Mouse (Mus musculus) kidney, postnatal 0 days (tissue): ENCODE results near the gene Pex11b. TPM values are rescaled to one million over a fixed set of nuclear protein-coding genes. Genes with fewer than 3 reads are reported as not detected.
A peak's percentile ranks its signal among the peaks of the same experiment; 100 is the strongest.

ENCODE experiments used
- ATAC-seq: fragments of 200-750 bp; cut with Nextera tagmentation; replicated peaks from 2 replicates; pipeline ENCODE4 v1.8.0; 2017; ENCODE audit warnings: low read depth, moderate number of reproducible peaks, moderate TSS enrichment, moderate library complexity; ENCODE audit not compliant: low FRiP score
- DNase-seq: peaks from one replicate; pipeline ENCODE4 v3.0.0-alpha.2; 2016; ENCODE audit warnings: low spot score
- H3K27ac ChIP-seq: fragments of 300-500 bp; sonication (generic); 2 replicates; pipeline ENCODE4 v1.5.1; 2014; ENCODE audit warnings: mild to moderate bottlenecking
- H3K27me3 ChIP-seq: fragments of 300-500 bp; sonication (generic); 2 replicates; pipeline ENCODE4 v1.6.1; 2014; ENCODE audit warnings: low read length, mixed read lengths; ENCODE audit not compliant: insufficient read depth
- H3K36me3 ChIP-seq: fragments of 300-500 bp; sonication (generic); 2 replicates; pipeline ENCODE4 v1.6.1; 2014; ENCODE audit warnings: low read length, mixed read lengths; ENCODE audit not compliant: insufficient read depth
- H3K4me1 ChIP-seq: fragments of 300-500 bp; sonication (generic); replicated peaks from 2 replicates; pipeline ENCODE4 v1.6.1; 2014; ENCODE audit warnings: antibody characterized with exemption, low read length, mixed read lengths; ENCODE audit not compliant: insufficient read depth
- H3K4me2 ChIP-seq: fragments of 300-500 bp; sonication (generic); 2 replicates; pipeline ENCODE4 v1.6.1; 2014; ENCODE audit warnings: mild to moderate bottlenecking, low read length, moderate library complexity, mixed read lengths
- H3K4me3 ChIP-seq: fragments of 300-500 bp; sonication (generic); replicated peaks from 2 replicates; pipeline ENCODE4 v1.5.1; 2014; ENCODE audit warnings: low read depth, low read length
- H3K9ac ChIP-seq: fragments of 300-500 bp; sonication (generic); 2 replicates; pipeline ENCODE4 v1.6.1; 2014; ENCODE audit warnings: low read depth, low read length
- H3K9me3 ChIP-seq: fragments of 300-500 bp; sonication (generic); replicated peaks from 2 replicates; pipeline ENCODE4 v1.6.1; 2016; ENCODE audit warnings: low read length, inconsistent platforms, mixed read lengths
- CTCF ChIP-seq: IDR thresholded peaks from 2 replicates; pipeline ENCODE4 v1.5.1; 2016; ENCODE audit warnings: antibody characterized with exemption, low read depth, mild to moderate bottlenecking, moderate library complexity
- WGBS: fragments of 180-500 bp; shearing (Covaris S2); extraction: QIAGEN DNeasy Blood & Tissue Kit; methylation state at CpG from one replicate; pipeline ENCODE4 v1.1.7; 2014; 5-methylcytosine and 5-hydroxymethylcytosine counted together
- polyA plus RNA-seq: library from polyadenylated mRNA; unstranded; fragments of >200 nt; fragmentation: Nextera tagmentation; extraction: Ambion mirVana; gene quantifications from 2 replicates; pipeline ENCODE4 v1.2.1, GENCODE M21; 2015

Gene Pex11b
- polyA plus RNA-seq, 1 experiment from 2014 or later, result 70.1 TPM

DNA sequence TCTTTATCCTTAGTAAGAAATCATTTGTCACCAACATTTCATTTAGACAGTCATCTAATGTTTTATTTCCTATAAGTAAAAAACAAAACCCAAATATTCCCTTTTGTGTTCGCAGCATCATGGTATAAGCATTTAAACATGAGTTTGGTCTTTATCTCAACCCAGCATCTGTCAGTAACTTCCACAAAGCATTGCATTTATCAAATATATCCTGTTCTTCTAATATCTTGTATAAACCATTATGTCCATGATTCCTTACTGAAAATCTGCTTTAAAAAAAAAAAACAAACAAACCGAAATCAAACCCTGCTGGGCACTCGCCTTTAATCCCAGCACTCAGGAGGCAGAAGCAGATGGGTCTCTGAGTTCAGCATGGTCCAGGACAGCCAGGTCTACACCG is 28.6 kb upstream of the Pex11b start:
- Histone ChIP-seq H3K4me1 (0 out of 2 replicates have a peak, but pooled peaks cover 6% of the 10 kb centered on the region), H3K9ac (no peak overlapping the region), H3K4me2 (no peak overlapping the region), H3K36me3 (no peaks in the 10 kb centered on the region), H3K9me3 (no peaks in the 10 kb centered on the region), H3K27ac (no peak overlapping the region), H3K27me3 (no peaks in the 10 kb centered on the region), H3K4me3 (no peak overlapping the region)
- no peak for DNase-seq
- no peak for TF ChIP-seq CTCF
- no peak for ATAC-seq
- 90% methylated on average over 4 of the region's 4 CpGs for WGBS

DNA sequence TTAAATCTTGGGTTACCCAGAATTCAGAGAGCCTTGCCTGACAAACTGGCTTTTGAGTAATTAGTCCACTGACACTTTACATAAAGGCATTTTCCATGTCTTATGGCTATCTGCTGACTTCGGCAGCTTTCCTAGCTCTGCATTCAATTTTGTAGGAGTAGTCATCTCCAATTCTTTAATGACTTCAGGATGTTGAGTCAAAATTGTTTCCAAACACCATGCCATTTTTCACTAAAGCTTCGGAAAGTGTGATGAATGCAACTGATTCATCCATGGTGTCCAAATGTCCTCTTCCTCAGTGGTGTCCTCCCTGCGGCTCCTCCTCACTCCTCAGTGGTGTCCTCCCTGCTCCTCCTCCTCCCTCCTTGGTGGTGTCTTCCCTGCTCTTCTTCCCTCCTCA is 17.2 kb upstream of the Pex11b start:
- Histone ChIP-seq H3K27me3 (no peaks in the 10 kb centered on the region), H3K9ac (no peak overlapping the region), H3K4me2 (no peak overlapping the region), H3K36me3 (peaks cover 35% of the 10 kb centered on the region), H3K9me3 (no peaks in the 10 kb centered on the region), H3K4me3 (no peak overlapping the region), H3K4me1 (no peaks in the 10 kb centered on the region), H3K27ac (no peak overlapping the region)
- ATAC-seq (no peak), DNase-seq (no peak)
- TF ChIP-seq CTCF, result no peak
- 96% methylated on average over 3 of the region's 3 CpGs for WGBS

DNA sequence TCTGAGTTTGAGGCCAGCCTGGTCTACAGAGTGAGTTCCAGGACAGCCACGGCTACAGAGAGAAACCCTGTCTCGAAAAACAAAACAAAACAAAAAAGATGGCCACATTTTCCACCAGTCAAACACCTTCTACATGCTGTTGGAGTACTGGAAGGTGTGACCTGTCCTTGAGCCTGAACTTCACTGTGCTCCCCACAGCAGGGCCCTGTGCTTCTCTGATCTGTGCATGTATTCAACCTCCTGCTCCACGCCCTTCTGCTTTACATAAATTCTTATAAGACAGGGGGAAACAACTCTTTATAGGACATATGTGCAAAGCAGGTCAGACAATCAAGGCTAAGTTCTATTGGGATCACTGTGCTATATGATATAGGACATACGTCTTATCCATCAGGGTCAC is 12.0 kb upstream of the Pex11b start:
- H3K27me3 ChIP-seq, result no peaks in the 10 kb centered on the region
- no peaks in the 10 kb centered on the region for H3K4me1 ChIP-seq
- 90% methylated on average over 4 of the region's 4 CpGs for WGBS
- ATAC-seq, result no peak
- no peak overlapping the region for H3K9ac ChIP-seq
- no peak for DNase-seq
- H3K4me3 ChIP-seq, result no peak overlapping the region
- H3K36me3 ChIP-seq, result peaks cover 31% of the 10 kb centered on the region
- no peaks in the 10 kb centered on the region for H3K9me3 ChIP-seq
- H3K27ac ChIP-seq, result no peak overlapping the region
- TF ChIP-seq CTCF, result no peak
- no peak overlapping the region for H3K4me2 ChIP-seq

DNA sequence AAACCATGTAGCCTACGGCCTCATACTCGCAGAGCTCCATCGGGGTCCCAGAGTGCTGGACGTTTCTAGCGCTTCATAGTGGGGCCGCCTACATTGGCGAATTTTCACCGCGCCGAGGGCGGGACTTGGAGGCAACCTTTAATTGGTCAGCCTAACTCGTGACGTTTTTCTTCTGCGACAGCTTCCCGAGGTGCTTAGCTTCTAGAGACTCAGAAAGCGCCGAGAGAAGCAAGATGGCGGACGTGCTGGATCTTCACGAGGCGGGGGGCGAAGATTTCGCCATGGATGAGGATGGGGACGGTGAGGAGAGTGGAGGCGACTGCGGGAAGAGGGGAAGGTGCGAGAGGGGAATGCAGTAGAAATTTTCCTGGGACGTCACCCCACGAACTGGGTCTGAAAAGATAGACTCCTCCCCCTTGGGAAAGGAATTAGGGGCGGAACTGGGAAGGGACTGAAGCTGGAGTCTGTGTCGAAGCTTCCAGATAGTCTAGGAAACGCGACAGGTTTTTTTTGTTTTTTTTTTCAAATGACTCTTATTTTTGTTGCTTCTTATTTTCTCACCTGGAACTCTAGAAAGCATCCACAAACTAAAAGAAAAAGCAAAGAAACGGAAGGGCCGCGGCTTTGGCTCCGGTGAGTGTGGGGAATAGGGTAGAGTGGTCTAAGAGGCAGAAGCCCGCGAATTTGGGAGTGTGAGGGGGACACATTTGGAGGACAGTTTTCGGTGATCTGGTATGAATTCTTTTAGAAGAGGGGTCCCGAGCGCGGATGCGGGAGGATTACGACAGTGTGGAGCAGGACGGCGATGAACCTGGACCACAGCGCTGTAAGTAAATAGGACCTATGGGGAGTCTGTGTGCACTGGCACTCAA is 5.2 kb upstream of the Pex11b start, which contains the start of gene Rbm8a:
Gene Rbm8a, plus strand, starts transcription at position 205 of the 872 bp plus-strand sequence.
- H3K4me2 ChIP-seq, result peak within 1 kb of the TSS; percentile 79
- H3K9ac ChIP-seq, result peak within 1 kb of the TSS; percentile 77
- peaks cover 5% of the 10 kb centered on the region; the same call in 1 of the 2 replicates for H3K36me3 ChIP-seq
- H3K27me3 ChIP-seq, result no peaks in the 10 kb centered on the region
- H3K4me3 ChIP-seq, result peak within 1 kb of the TSS; percentile 64
- H3K9me3 ChIP-seq, result no peaks in the 10 kb centered on the region
- no peaks in the 10 kb centered on the region for H3K4me1 ChIP-seq
- peak; percentile 92 for ATAC-seq
- H3K27ac ChIP-seq, result peak within 1 kb of the TSS; percentile 75
- DNase-seq, result peak; percentile 99
- no peak for TF ChIP-seq CTCF
- under 1% methylated on average over 48 of the region's 48 CpGs for WGBS

DNA sequence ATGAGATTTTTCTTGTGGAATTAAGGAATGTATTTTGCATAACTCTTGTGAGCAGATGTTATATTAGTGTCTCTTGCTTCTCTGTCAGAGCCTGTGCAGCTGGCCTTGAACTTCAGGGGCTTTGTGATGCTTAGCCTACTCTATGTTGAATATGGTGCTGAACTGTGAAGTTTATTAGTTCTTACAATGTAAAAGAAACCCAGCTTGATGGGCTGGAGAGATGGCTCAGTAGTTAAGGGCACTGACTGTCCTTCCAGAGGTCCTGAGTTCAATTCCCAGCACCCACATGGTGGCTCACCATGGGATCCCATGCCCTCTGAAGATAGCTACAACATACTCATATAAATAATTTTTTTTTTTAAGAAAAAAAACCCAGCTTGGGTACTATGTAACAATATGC is 3.1 kb upstream of the Pex11b start:
- TF ChIP-seq CTCF, result no peak
- Histone ChIP-seq H3K27me3 (no peaks in the 10 kb centered on the region), H3K27ac (no peak overlapping the region), H3K4me3 (no peak overlapping the region), H3K9me3 (no peaks in the 10 kb centered on the region), H3K4me1 (peaks cover 7% of the 10 kb centered on the region), H3K4me2 (no peak overlapping the region), H3K36me3 (peaks cover 5% of the 10 kb centered on the region; the same call in 1 of the 2 replicates), H3K9ac (no peak overlapping the region)
- DNase-seq (no peak), ATAC-seq (no peak)

DNA sequence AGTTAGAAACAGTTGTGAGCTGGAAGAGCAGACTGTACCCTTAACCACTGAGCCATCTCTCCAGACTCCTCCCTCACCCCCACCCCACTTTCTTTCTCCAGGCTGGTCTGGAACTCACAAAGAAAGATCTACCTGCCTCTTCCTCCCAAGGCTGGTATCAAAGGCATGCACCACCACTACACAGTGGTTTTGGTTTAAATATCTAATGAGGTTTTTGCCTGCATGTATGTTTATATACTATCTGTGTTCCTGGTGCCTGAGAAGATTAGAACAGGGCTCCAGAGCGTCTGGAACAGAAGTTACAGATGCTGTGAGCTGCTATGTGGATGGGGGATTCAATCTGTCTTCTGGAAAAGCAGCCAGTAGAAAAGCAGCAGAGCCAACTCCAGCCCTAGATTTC is 1.2 kb upstream of the Pex11b start:
- DNase-seq (no peak), ATAC-seq (no peak)
- Histone ChIP-seq H3K9me3 (no peaks in the 10 kb centered on the region), H3K27ac (no peak overlapping the region), H3K4me1 (peaks cover 7% of the 10 kb centered on the region), H3K27me3 (no peaks in the 10 kb centered on the region), H3K36me3 (peaks cover 17% of the 10 kb centered on the region), H3K4me2 (no peak overlapping the region), H3K9ac (no peak overlapping the region), H3K4me3 (no peak overlapping the region)
- TF ChIP-seq CTCF, result no peak
- 61% methylated on average over 1 of the region's 1 CpGs for WGBS
